Mouse (Mus musculus): ENCODE results near the gene Mllt3. TPM values are rescaled to one million over a fixed set of nuclear protein-coding genes. Genes with fewer than 3 reads are reported as not detected.

The Mllt3 gene
- total RNA-seq, 2 experiments from 2014 or later = 23.0 to 24.9 TPM

- DNase-seq = no peak
Observed at GRCm38 (mm10) chr4:87823191-87823590, 210.0 kb downstream of the Mllt3 start.

- DNase-seq = peak in 1 of 2 experiments; percentile 6
Observed at GRCm38 (mm10) chr4:87820911-87821310, 212.3 kb downstream of the Mllt3 start.

- no peak for DNase-seq
Observed at GRCm38 (mm10) chr4:87819182-87819581, 214.0 kb downstream of the Mllt3 start.

GRCm38 (mm10) chr4:87818276-87818675 lies 214.9 kb downstream of the Mllt3 start:
- DNase-seq = no peak

- no peak for DNase-seq
Observed at GRCm38 (mm10) chr4:87815465-87816108, 217.6 kb downstream of the Mllt3 start.

GRCm38 (mm10) chr4:87811899-87812298 lies 221.3 kb downstream of the Mllt3 start:
- no peak for DNase-seq

GRCm38 (mm10) chr4:87806196-87806987 lies 226.8 kb downstream of the Mllt3 start:
- DNase-seq = no peak

GRCm38 (mm10) chr4:87804576-87804975 lies 228.6 kb downstream of the Mllt3 start:
- no peak for DNase-seq

GRCm38 (mm10) chr4:87803313-87803712 lies 229.9 kb downstream of the Mllt3 start:
- DNase-seq = no peak

GRCm38 (mm10) chr4:87802140-87802539 lies 231.0 kb downstream of the Mllt3 start:
- no peak for DNase-seq

GRCm38 (mm10) chr4:87801332-87801731 lies 231.8 kb downstream of the Mllt3 start:
- DNase-seq = no peak

- DNase-seq = no peak
Observed at GRCm38 (mm10) chr4:87800276-87800675, 232.9 kb downstream of the Mllt3 start.

GRCm38 (mm10) chr4:87799418-87799817 lies 233.7 kb downstream of the Mllt3 start:
- no peak for DNase-seq

GRCm38 (mm10) chr4:87795261-87795660 lies 237.9 kb downstream of the Mllt3 start:
- no peak for DNase-seq

- peak in 1 of 2 experiments; percentile 5 for DNase-seq
Observed at GRCm38 (mm10) chr4:87794216-87794615, 238.9 kb downstream of the Mllt3 start.

- no peak for DNase-seq
Observed at GRCm38 (mm10) chr4:87792511-87792910, 240.7 kb downstream of the Mllt3 start.

GRCm38 (mm10) chr4:87789446-87789845 lies 243.7 kb downstream of the Mllt3 start:
- no peak for DNase-seq

GRCm38 (mm10) chr4:87788691-87789090 lies 244.5 kb downstream of the Mllt3 start:
- DNase-seq = peak; percentile 53 to 61

- peak; percentile 60 to 70 for DNase-seq
Observed at GRCm38 (mm10) chr4:87785132-87786074, 247.8 kb downstream of the Mllt3 start.

GRCm38 (mm10) chr4:87783809-87784208 lies 249.4 kb downstream of the Mllt3 start:
- DNase-seq = no peak

GRCm38 (mm10) chr4:87781971-87782370 lies 251.2 kb downstream of the Mllt3 start:
- no peak for DNase-seq

GRCm38 (mm10) chr4:87775721-87776120 lies 257.4 kb downstream of the Mllt3 start:
- no peak for DNase-seq
